Mouse (Mus musculus) left cerebral cortex, postnatal 10 days (tissue): Measurements from ENCODE around the gene Ints14. TPM values are rescaled to one million over a fixed set of nuclear protein-coding genes. Genes with fewer than 3 reads are reported as not detected.
"Not testable (repeated sequence)": the region's sequence is repeated elsewhere in the genome, so short reads cannot be mapped to it uniquely, and the experiment has no call there.

Source experiments
- DNase-seq, 2 experiments: peaks; one replicate each; pipeline ENCODE4 v3.0.0; 2021 to 2022; ENCODE audit warnings: low spot score in 2 of 2, mixed read lengths in 1 of 2; ENCODE audit errors: extremely low spot score in 1 of 2
- intact Hi-C: fragments of 180-260 bp; cut with DNase I; formaldehyde crosslinking; loops from one replicate; pipeline ENCODE4 v1.15.1; 2025
- total RNA-seq, 2 experiments: library from RNA; stranded (reverse); gene quantifications; 2 replicates each; pipeline ENCODE4 v1.2.3; 2021

The Ints14 gene
- total RNA-seq, 2 experiments from 2014 or later, result 19.7 to 22.0 TPM

DNA sequence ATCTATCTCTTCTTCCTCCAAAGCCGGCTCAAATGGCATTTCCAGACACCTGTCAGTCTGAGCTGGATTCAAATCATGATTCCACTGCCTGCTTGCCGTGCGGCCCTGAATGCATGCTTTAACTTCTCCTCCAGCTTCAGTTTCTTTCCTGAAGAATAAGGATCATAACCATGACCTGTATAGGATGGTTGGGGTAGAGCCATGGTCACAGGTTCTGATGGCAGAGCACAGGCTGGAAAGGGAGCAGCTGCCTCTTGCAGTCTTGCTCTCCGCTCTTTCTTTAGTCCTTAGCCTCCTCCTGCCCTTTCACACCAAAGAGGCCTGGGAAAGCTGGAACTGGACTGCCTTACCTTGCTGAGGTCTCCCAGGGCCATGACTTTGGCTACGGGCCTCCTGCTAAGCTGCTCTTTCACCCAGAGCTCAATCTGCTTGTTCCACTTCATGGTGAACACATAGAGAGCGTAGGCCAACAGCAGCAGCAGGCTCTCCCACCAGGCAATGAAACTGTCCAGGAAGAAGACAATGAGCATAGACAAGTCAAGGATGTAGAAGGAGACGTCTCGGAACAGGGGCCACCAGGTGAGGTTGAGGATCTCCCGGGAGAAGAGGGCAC is 13.1 kb upstream of the Ints14 start:
- no peak for DNase-seq
- intact Hi-C loops, result no loop called here

DNA sequence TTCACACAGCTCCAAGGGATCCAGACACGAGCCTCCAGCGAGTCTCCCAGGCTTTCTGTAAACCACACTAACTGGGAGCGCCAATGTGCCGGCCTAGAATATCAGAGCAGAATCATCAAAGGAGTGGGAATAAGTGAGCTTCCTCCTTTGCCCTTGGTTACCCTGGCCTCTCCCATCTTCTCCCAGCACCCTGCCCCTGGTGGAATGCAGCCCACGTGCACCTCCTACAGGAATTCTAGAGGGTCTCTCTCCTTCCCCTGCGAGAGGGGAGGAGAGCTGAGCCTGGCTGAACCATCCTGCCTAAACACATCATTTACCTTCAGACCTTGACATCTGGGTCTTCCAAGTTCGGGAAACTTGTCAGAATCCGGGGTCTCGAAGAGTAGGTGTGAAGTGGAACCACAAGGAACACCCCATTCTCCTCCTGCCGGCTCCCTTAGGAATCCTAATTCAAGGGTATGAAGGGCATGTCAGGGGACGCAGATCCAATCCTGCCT is 9.5 kb upstream of the Ints14 start, which contains the start of gene Slc24a1:
Slc24a1 (minus strand) TSS at position 447 of the 497 bp plus-strand sequence.
- intact Hi-C loops, result no loop called here
- no peak for DNase-seq

DNA sequence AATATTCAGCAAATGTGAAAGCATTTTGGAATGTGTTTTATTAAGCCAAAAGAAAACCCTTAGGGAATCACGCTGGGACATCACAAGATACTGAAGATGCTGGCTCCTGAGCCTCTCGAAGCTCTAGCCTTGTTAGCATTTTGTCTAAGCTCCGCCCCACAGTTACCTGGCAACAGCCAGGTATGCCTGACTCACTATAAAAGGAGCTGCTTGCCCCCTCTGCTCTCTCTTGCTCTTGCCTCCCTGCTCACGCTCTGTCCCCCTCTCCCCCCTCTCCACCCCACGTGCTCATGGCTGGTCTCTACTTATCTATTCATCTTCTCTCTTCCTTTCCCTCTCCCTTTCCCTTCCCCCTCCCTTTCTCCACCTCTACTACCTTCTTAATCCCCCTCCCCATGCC is 8.7 kb upstream of the Ints14 start:
- intact Hi-C loops, result no loop called here
- DNase-seq, result no peak

DNA sequence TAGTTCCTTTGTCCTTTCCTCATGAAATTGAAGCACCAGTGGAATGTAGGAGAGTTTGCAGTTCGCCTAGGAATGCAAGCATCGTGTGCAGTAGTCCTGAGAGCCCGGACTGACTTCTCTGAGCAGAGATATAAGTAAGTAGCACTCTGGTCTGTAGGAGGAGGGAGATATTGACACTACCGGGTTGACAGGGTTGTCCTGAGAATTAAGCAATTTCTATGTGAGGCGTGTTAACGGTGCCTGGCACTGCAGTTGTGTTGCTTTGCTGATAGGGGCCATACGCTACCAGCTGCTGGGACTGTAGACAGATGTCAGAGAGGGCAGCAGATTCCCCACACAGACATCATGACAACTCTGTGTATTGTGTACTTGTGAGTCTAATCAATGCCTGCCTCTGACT is 7.5 kb upstream of the Ints14 start:
- intact Hi-C loops, result no loop called here
- no peak for DNase-seq

DNA sequence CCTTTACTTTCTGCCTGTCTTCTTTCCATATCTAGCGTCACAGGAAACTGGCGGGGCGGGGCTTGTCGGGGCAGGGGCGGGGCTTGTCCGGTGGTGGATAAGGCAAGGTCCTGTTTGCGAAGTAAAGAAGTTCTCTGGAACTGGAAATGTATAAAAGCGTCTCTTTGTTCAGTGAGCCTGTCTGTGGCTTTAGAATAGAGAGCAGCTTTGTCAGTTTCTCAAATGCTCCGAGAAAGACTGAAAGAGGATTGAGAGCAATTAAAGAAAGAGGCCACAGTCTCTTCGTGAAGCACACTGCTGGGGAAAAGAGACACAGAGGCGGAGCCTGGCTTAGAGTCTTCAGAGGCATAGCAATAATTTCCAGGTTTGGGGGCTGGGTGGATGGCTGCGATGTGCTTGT is 4.4 kb upstream of the Ints14 start:
- DNase-seq, result peak; percentile 40 to 53
- intact Hi-C loops, result no loop called here

DNA sequence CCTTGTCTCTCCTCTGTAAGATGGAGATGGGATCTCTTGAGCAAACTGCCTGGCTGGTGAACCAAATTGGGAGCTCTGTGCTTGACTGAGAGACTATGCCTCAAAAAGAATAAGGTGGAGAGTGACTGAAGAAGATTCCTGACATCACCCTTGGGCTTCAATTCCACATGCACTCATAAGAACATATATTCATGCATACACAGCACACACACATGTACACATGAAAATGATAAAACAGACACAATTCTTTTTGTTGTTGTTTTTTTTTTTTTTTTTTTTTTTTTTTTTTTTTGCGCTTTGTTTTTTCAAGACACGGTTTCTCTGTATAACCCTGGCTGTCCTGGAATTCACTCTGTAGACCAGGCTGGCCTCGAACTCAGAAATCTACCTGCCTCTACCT is 3.4 kb upstream of the Ints14 start:
- DNase-seq, result no peak
- intact Hi-C loops, result no loop called here

DNA sequence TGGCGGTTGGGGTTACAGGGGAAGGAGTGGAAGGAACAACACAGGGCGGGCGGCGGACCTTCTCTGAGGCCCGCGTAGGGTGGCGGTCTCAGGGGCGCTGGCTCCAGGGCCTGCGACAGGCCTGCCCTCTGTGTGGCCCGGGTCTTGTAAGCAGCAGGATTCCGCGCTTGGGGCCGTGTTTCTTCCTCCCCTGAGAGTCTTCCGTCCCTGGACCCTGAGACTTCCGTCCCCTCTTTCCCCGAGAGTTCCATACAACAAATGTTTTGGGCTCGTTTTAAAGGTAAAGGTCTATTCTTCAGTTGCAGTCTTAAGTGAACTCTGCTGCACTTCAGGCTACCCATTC is 244 bp downstream of the Ints14 start:
- DNase-seq, result no peak
- intact Hi-C loops, result loop anchor here (2.0 to 5.0 kb wide), 3 partner anchors 54 to 680 kb away; partner anchors contain the start of genes Dis3l and Tipin

DNA sequence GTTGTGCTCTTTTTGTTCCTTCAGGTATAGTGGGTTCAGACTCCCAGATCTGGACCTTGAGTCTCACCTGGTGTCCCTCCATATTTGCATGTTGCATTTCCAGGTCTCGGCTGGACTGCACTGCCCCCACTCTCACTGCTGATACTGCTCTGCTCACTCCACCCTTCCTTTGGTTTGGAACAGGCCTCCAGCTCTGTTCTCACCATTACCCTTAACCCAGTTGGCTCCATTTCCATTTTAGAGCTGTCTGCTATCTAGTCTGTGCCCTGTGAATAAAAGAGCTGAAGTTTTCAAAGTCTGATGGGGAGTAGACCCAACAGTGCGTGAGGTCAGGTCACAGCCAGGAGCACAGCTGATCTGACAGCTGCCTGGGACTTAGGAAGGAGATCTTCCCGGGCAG is 19.8 kb downstream of the Ints14 start:
- no peak for DNase-seq
- intact Hi-C loops, result no loop called here

DNA sequence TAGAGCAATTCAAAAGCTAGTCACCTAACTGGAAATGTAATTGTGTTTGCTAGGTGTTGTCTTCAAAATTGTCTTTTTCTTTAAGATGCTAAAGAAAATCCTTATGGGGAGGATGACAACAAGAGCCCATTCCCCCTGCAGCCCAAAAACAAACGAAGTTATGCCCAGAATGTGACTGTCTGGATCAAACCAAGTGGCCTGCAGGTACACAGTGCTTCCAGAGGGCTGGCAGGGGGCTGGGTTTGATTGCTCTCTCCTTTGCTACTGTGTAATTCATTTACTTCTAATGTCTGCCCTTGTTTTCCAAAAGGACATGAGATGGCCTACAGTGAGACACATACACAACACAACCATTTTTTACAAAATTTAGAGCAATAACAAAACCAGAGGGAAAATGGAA is 21.2 kb downstream of the Ints14 start:
- intact Hi-C loops, result no loop called here
- no peak for DNase-seq

DNA sequence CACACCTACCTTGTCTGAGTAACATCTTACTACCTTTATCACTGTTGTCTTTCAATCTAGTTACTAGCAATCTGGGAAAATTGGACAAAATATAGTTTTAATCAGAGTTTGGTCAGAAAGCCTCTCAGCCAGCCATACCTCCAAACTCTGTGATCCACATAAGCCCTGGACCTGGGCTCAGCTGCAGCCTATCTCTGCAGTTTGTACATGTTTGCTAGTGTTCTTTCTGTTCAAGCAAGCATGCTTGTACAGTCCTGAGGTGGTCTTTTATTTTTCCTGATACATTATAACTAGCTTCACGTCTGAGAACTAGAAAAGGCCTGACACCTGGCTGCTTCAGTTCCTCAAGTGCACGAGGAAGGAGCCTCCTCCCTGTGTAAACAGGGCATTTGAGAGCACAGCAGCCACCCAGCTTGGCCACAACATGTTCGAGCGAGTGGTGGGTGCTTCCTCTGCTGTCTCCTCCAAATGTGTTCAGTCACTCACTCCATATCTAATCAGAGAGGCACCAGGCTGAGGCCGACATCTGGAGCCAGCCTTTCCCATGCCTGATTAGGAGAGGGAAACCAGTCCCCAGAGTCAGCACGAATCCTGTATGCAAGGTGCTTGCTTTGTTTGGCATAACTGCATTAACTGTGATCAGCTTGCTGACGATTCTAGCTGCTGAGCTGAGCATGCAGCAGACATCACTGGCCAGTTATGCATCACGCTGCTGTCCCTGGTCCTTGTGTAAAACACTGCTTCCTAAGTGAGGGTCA is 24.5 kb downstream of the Ints14 start:
- intact Hi-C loops, result no loop called here
- DNase-seq, result no peak

DNA sequence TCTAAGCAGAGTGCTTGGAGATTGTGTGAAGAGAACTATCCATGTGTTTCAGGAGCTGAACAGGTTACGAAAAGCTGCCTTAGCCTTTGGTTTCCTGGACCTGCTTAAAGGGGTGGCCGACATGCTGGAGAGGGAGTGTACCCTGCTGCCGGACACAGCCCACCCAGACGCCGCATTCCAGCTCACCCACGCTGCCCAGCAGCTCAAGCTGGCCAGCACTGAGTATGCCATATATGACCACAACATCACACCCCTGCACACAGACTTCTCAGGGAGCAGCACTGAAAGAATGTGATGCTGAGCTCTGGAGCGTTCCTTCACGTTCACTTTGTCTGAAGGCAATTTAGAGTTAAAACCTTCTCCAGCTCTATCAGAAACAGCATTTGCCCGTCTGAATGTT is 25.1 kb downstream of the Ints14 start:
- intact Hi-C loops, result no loop called here
- DNase-seq, result no peak

DNA sequence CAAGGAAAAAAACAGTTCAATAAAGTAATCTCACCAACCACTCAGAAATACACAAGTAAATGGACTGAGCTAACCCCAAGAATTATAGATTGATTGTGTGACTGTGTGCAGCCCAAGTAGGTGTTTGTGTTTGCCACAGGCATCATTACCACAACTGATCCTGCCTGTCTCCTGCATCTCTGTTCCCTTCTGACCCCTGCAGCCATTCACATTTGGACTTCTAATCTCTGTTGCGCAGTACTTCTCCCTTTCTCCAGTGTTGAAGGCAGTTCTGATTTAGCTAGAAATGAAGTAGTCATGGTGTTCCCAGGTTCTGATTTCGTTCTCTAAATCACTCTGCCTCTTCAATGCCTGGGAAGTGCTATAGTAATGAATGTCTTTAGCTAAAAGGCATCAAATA is 26.9 kb downstream of the Ints14 start:
- no peak for DNase-seq
- intact Hi-C loops, result no loop called here

DNA sequence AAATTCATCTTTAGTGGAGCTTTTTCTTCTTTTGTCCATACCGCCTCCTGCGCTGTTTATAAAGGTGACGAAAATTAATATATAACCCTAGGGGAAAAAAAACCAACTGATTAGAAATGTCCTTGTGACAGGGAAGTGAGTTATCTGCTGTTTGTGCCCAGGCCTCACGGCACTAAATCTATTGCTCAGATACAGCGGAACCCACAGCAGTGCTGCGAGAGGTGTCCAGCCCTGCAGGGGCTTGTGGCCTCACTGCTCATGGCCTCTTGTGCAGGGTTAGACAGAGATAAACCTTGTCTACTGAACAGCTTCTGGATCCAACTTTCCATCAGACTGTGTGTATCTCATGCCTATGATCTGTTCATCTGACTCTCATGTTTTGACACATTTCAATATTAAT is 27.7 kb downstream of the Ints14 start:
- DNase-seq, result no peak
- intact Hi-C loops, result no loop called here

DNA sequence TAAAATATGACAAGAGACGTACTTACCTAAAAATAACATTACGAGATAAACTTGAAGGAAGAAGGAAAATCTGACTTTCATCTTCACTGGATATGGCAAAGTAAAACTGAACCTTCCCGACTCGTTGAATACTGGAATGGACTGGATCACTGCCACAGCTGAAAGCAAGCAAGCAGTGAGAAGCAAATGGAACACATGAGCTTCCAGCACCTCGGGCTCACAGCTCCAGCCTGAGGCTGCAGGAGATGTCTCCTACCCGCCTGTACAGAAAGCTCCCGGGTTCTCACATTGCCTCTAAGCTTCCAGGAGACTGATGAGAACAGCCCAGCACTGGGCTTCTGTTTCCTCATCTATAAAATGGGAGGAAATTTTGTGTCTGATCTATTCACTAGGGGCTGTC is 29.6 kb downstream of the Ints14 start:
- peak in 1 of 2 experiments; percentile 13 for DNase-seq
- intact Hi-C loops, result no loop called here

DNA sequence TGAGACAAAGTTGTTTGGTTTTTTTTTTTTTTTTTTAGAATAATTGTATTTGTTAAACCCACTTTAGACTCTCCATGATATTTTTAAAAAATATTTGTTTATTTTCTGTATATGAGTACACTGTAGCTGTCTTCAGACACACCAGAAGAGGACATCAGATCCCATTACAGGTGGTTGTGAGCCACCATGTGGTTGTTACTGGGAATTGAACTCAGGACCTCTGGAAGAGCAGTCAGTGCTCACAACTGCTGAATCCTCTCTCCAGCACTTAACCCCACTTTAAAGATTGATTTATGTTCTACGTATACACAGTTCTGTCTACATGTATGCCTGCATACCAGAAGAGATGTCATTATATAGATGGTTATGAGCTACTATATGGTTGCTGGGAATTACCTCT is 34.8 kb downstream of the Ints14 start:
- intact Hi-C loops, DNase-seq: not testable (repeated sequence)

DNA sequence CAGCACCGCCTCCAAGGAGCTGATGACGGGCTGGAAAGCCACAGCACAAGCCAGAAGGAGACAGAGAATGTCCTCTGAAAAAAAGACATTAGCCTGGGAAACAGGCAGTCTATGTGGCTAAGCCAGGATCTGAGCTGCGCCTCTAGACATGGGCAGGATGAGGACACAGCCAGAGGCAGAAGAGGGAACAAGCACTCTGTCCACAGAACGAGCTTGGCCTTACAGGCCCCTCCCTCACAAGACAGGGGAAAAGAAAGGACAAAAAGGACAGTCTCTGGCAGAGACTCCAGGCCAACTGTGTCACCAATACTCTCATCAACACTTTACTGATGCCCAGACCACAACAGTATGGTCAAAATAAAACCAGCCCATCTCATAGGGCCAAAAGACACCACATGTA is 40.8 kb downstream of the Ints14 start:
- intact Hi-C loops, result no loop called here
- DNase-seq, result no peak

DNA sequence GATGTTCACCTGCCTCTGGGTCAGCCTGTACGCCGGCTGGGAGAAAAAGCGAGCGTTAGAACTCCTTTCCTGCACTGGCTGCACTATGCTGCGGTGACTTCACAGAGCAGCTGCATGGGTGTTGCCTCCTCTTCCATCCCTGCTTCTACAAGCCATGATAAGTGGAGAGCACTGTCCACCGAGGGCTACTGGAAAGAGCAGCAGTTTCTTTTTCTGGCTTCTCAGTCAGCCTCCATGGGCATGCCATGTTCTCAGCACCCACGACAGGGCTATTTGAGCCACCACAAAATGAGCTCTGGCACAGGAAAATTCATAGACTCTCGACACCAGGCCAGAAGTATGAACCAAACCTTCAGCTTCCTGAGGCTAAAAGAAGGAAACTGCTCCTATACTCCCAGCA is 45.0 kb downstream of the Ints14 start:
- no peak for DNase-seq
- intact Hi-C loops, result no loop called here

DNA sequence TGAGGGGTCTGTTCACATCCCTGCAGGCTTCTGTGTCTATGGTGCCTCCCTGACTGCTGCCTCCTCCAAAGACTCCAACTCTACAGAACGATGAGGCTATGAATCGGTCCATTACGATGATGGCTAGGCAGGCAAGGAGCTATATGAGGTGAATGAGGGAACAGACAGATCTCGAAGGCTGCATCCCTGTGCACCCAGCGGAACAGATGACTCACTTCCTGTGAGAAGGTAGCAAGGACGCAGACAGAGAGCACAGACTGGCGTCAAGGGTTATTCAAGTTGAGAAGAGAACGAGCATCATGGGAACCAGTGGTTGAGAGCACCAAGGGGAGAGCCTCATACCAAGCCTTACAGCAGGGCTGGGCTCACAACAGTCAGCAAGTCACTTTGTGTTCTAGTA is 49.9 kb downstream of the Ints14 start:
- intact Hi-C loops, result no loop called here
- no peak for DNase-seq

DNA sequence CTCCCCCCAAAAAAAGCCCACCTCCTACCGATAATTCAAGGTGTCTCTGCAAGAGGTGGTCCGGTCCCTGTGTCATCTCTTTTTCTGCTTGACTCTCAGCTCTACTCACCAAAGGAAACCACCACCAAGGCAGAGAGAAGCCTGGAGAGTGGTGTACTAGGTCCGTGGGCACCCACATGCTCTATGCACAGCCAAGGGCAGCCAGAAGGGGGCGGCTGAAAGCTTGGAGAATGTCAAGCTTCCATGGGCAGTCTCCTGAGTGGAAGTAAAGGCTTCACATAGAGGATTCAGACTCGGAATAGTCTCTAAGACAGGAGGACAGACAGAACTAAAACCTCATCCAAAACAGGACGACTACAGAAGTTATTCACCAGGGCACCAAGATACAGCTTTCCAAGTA is 50.6 kb downstream of the Ints14 start:
- intact Hi-C loops, result no loop called here

DNA sequence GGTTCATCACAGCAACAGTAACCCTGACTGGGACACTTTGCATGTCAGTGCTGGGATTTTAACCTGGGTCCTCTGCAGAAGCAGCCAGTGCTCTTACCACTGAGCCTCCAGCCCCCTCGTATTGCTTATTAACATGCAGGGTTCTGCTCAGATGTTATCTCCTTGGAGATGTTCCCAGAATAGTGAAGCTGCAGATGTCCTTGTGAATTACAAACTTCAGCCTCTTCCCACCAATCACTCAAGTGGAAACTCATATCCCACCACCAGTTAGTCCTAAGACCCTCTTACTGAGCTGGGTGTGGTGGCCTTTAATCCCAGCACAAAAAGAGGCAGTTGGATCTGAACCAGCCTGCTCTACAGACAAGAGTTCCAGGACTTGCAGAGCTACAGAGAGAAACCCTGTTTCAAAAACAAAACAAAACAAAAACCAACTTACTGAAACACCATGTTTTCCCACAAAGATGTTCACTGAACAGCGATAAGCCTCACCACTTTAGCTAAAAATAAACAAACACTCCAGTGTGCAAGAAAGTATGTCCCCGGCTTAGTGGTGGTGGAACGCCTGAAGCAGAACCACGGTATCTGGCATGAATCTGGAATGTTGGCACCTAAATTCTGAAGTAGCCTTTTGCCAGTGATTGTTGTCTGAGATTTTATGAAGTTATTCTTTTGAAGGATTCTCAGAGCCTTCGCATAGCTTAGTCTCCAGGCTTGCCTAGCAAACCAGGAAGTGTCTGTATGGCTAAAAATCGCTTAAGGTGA is 54.9 kb downstream of the Ints14 start:
- intact Hi-C loops, result no loop called here

More for the DNA sequence above, 50.6 kb downstream of the Ints14 start:
- peak in 1 of 2 experiments; percentile 52 for DNase-seq

More for the DNA sequence above, 54.9 kb downstream of the Ints14 start:
- no peak for DNase-seq
